Mouse (Mus musculus) midbrain, embryonic 15.5 days (tissue): ENCODE measurements around the gene Ccdc81. TPM values are rescaled to one million over a fixed set of nuclear protein-coding genes. Genes with fewer than 3 reads are reported as not detected.

Experiments used
- ATAC-seq: fragments of 200-750 bp; cut with Nextera tagmentation; replicated peaks from 2 replicates; pipeline ENCODE4 v1.8.0; 2017; ENCODE audit warnings: moderate TSS enrichment
- H3K27ac ChIP-seq: fragments of 300-500 bp; sonication (generic); 2 replicates; pipeline ENCODE4 v1.5.1; 2015; ENCODE audit warnings: mild to moderate bottlenecking, inconsistent platforms
- H3K27me3 ChIP-seq: fragments of 300-500 bp; sonication (generic); replicated peaks from 2 replicates; pipeline ENCODE4 v1.6.1; 2015; ENCODE audit warnings: inconsistent platforms
- H3K36me3 ChIP-seq: fragments of 300-500 bp; sonication (generic); replicated peaks from 2 replicates; pipeline ENCODE4 v1.6.1; 2015; ENCODE audit warnings: inconsistent platforms
- H3K4me1 ChIP-seq: fragments of 300-500 bp; sonication (generic); 2 replicates; pipeline ENCODE4 v1.6.1; 2015; ENCODE audit warnings: inconsistent platforms
- H3K4me2 ChIP-seq: fragments of 300-500 bp; sonication (generic); 2 replicates; pipeline ENCODE4 v1.6.1; 2015; ENCODE audit warnings: inconsistent platforms, mild to moderate bottlenecking, moderate library complexity
- H3K4me3 ChIP-seq: fragments of 300-500 bp; sonication (generic); 2 replicates; pipeline ENCODE4 v1.5.1; 2015; ENCODE audit warnings: mild to moderate bottlenecking, inconsistent platforms
- H3K9ac ChIP-seq: fragments of 300-500 bp; sonication (generic); 2 replicates; pipeline ENCODE4 v1.6.1; 2015; ENCODE audit warnings: mild to moderate bottlenecking, inconsistent platforms
- H3K9me3 ChIP-seq: fragments of 300-500 bp; sonication (generic); 2 replicates; pipeline ENCODE4 v1.6.1; 2016; ENCODE audit warnings: inconsistent platforms
- WGBS: fragments of 180-500 bp; shearing (Covaris S2); methylation state at CpG from one replicate; pipeline ENCODE4 v1.1.7; 2015; ENCODE audit warnings: mixed read lengths; 5-methylcytosine and 5-hydroxymethylcytosine counted together
- polyA plus RNA-seq: library from polyadenylated mRNA; unstranded; fragments of >200 nt; fragmentation: Nextera tagmentation; extraction: Ambion mirVana; gene quantifications from 2 replicates; pipeline ENCODE4 v1.2.1, GENCODE M21; 2015

Gene Ccdc81
- polyA plus RNA-seq, 1 experiment from 2014 or later, result 1.1 TPM

GRCm38 (mm10) chr7:89853131-89853530, 50.3 kb downstream of the Ccdc81 start:
- ATAC-seq, result no peak
- H3K9me3 ChIP-seq, result no peaks in the 10 kb centered on the region
- no peak overlapping the region for H3K4me3 ChIP-seq
- H3K4me1 ChIP-seq, result no peaks in the 10 kb centered on the region
- H3K27ac ChIP-seq, result no peak overlapping the region
- 75% methylated on average over 5 of the region's 5 CpGs for WGBS
- H3K36me3 ChIP-seq, result no peaks in the 10 kb centered on the region
- no peaks in the 10 kb centered on the region for H3K27me3 ChIP-seq
- H3K9ac ChIP-seq, result no peak overlapping the region
- H3K4me2 ChIP-seq, result no peak overlapping the region

- Histone ChIP-seq H3K9me3 (no peaks in the 10 kb centered on the region), H3K4me3 (no peak overlapping the region), H3K4me1 (no peaks in the 10 kb centered on the region), H3K36me3 (no peaks in the 10 kb centered on the region), H3K27me3 (no peaks in the 10 kb centered on the region), H3K9ac (no peak overlapping the region), H3K27ac (no peak overlapping the region), H3K4me2 (no peak overlapping the region)
- ATAC-seq, result no peak
- 80% methylated on average over 10 of the region's 10 CpGs for WGBS
These were observed 51.0 kb downstream of the Ccdc81 start for GRCm38 (mm10) chr7:89852158-89853095.

GRCm38 (mm10) chr7:89850510-89850909, 52.9 kb downstream of the Ccdc81 start:
- H3K9ac ChIP-seq, result no peak overlapping the region

DNA sequence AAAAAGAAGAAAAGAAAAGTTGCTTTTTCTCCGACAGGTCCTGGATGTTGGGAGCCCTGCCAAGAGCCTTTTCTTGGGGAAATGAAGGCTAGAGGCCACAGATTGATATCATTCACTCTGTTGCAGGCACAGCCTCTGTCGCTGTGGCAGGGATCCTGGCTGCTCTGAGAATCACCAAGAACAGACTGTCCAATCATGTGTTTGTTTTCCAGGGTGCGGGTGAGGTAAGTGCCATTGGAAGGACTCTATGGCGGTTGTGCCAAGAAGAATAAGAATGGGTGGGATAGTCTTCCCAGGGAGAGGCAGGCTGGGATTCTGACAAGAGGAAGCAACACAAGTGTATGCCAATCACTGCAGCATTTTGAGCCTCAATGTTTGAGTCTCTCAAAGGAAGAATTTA, 57.8 kb downstream of the Ccdc81 start:
- no peaks in the 10 kb centered on the region for H3K36me3 ChIP-seq
- WGBS, result 71% methylated on average over 4 of the region's 4 CpGs
- H3K27ac ChIP-seq, result no peak overlapping the region
- H3K4me2 ChIP-seq, result no peak overlapping the region
- H3K27me3 ChIP-seq, result no peaks in the 10 kb centered on the region
- no peaks in the 10 kb centered on the region for H3K4me1 ChIP-seq
- H3K9me3 ChIP-seq, result no peaks in the 10 kb centered on the region
- H3K4me3 ChIP-seq, result no peak overlapping the region
- H3K9ac ChIP-seq, result no peak overlapping the region
- no peak for ATAC-seq

More at GRCm38 (mm10) chr7:89850510-89850909, 52.9 kb downstream of the Ccdc81 start:
- no peaks in the 10 kb centered on the region for H3K27me3 ChIP-seq
- no peaks in the 10 kb centered on the region for H3K9me3 ChIP-seq
- no peaks in the 10 kb centered on the region for H3K36me3 ChIP-seq
- no peak overlapping the region for H3K4me2 ChIP-seq
- no peak overlapping the region for H3K27ac ChIP-seq
- no peaks in the 10 kb centered on the region for H3K4me1 ChIP-seq
- no peak overlapping the region for H3K4me3 ChIP-seq
- 81% methylated on average over 3 of the region's 3 CpGs for WGBS
- no peak for ATAC-seq

GRCm38 (mm10) chr7:89843533-89843932, 59.9 kb downstream of the Ccdc81 start:
- H3K4me1 ChIP-seq, result no peaks in the 10 kb centered on the region
- no peak overlapping the region for H3K4me3 ChIP-seq
- 41% methylated on average over 6 of the region's 6 CpGs for WGBS
- no peaks in the 10 kb centered on the region for H3K9me3 ChIP-seq
- no peak overlapping the region for H3K27ac ChIP-seq
- H3K4me2 ChIP-seq, result no peak overlapping the region
- H3K9ac ChIP-seq, result no peak overlapping the region
- no peaks in the 10 kb centered on the region for H3K36me3 ChIP-seq
- no peak for ATAC-seq
- no peaks in the 10 kb centered on the region for H3K27me3 ChIP-seq

DNA sequence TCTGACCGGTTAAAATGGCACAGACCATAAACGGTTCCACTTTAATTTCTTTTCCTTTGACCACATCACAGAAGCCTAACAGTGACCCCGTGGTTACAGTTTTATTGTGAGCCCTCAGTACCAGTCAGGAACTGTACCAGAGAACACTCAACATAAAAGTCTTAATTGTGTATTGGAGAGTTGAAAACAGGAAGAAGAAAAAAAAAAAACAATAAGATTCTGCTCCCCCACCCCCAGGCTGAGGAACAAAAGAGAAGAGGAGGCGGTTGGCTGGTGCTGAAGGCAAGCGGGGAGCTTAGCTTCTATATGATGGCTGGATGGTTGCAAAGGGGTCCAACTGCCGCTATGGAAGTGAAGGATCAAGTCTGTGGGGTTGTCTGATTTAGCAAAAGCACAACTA, 60.3 kb downstream of the Ccdc81 start:
- H3K9me3 ChIP-seq, result no peaks in the 10 kb centered on the region
- H3K4me3 ChIP-seq, result no peak overlapping the region
- H3K27me3 ChIP-seq, result no peaks in the 10 kb centered on the region
- H3K4me1 ChIP-seq, result no peaks in the 10 kb centered on the region
- no peaks in the 10 kb centered on the region for H3K36me3 ChIP-seq
- no peak overlapping the region for H3K4me2 ChIP-seq
- H3K27ac ChIP-seq, result no peak overlapping the region
- ATAC-seq, result no peak
- 57% methylated on average over 6 of the region's 6 CpGs for WGBS
- H3K9ac ChIP-seq, result no peak overlapping the region

- H3K9ac ChIP-seq, result no peak overlapping the region
- no peak overlapping the region for H3K4me3 ChIP-seq
- H3K27me3 ChIP-seq, result no peaks in the 10 kb centered on the region
- 90% methylated on average over 5 of the region's 5 CpGs for WGBS
- no peak overlapping the region for H3K27ac ChIP-seq
- no peak overlapping the region for H3K4me2 ChIP-seq
- H3K36me3 ChIP-seq, result no peaks in the 10 kb centered on the region
- H3K9me3 ChIP-seq, result no peaks in the 10 kb centered on the region
- ATAC-seq, result peak; percentile 4; the same call in 1 of the 2 replicates
- H3K4me1 ChIP-seq, result no peaks in the 10 kb centered on the region
These were observed 61.1 kb downstream of the Ccdc81 start for GRCm38 (mm10) chr7:89842404-89842715.

- no peaks in the 10 kb centered on the region for H3K9me3 ChIP-seq
- H3K36me3 ChIP-seq, result no peaks in the 10 kb centered on the region
- WGBS, result 36% methylated on average over 15 of the region's 15 CpGs
- H3K9ac ChIP-seq, result no peak overlapping the region
- H3K4me3 ChIP-seq, result no peak overlapping the region
- H3K4me1 ChIP-seq, result no peaks in the 10 kb centered on the region
- no peak overlapping the region for H3K27ac ChIP-seq
- peak; percentile 92 for ATAC-seq
- no peaks in the 10 kb centered on the region for H3K27me3 ChIP-seq
- H3K4me2 ChIP-seq, result no peak overlapping the region
These were observed 61.6 kb downstream of the Ccdc81 start for GRCm38 (mm10) chr7:89841670-89842403.

GRCm38 (mm10) chr7:89839721-89840120, 63.7 kb downstream of the Ccdc81 start:
- H3K27ac ChIP-seq, result no peak overlapping the region
- 83% methylated on average over 8 of the region's 8 CpGs for WGBS
- no peak overlapping the region for H3K9ac ChIP-seq
- no peaks in the 10 kb centered on the region for H3K9me3 ChIP-seq
- no peaks in the 10 kb centered on the region for H3K27me3 ChIP-seq
- H3K4me2 ChIP-seq, result no peak overlapping the region
- H3K4me3 ChIP-seq, result no peak overlapping the region
- no peak for ATAC-seq
- no peaks in the 10 kb centered on the region for H3K36me3 ChIP-seq
- H3K4me1 ChIP-seq, result no peaks in the 10 kb centered on the region

DNA sequence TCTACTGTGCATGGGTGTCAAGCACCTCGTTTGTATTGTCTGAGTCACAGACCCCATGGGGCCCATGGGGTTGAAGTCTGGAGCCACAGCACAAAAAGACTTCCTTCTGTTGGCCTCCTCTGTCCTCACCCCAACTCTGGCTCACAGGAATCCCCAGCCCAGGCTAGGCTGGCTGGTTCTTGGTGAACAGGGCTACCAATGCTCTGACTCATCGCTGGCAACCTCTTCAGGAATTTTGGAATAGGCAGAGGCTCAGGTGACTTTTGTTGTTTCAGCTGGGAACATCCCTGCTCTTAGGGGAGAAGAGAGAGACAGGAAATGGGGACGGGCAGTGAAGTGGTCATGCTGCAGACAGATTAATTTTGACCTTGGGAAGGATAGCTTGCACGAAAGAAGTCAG, 65.6 kb downstream of the Ccdc81 start:
- no peaks in the 10 kb centered on the region for H3K4me1 ChIP-seq
- 68% methylated on average over 4 of the region's 4 CpGs for WGBS
- no peak overlapping the region for H3K4me2 ChIP-seq
- H3K9ac ChIP-seq, result no peak overlapping the region
- H3K36me3 ChIP-seq, result no peaks in the 10 kb centered on the region
- H3K27me3 ChIP-seq, result no peaks in the 10 kb centered on the region
- H3K9me3 ChIP-seq, result no peaks in the 10 kb centered on the region
- no peak overlapping the region for H3K4me3 ChIP-seq
- no peak for ATAC-seq
- no peak overlapping the region for H3K27ac ChIP-seq

DNA sequence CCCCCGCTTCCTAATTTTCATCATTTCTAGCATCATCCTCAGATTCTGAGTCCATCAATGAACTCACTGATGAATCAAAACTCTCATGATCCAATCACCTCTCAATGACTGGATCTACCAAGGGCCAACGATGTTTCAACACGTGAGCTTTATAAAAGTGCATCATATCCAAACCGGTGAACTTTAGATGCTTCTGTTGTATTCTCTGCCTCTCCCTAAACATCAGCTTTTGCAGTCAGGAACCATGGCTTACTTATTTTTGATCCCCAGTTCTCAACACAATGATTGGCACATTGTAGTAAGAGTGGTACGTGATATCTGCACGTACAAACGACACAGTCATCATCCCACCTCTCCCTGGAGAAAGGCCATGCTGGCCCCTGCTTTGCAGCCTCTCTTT, 66.8 kb downstream of the Ccdc81 start:
- Histone ChIP-seq H3K9ac (no peak overlapping the region), H3K4me3 (no peak overlapping the region), H3K27me3 (no peaks in the 10 kb centered on the region), H3K27ac (no peak overlapping the region), H3K4me2 (no peak overlapping the region), H3K9me3 (no peaks in the 10 kb centered on the region), H3K36me3 (no peaks in the 10 kb centered on the region), H3K4me1 (no peaks in the 10 kb centered on the region)
- 96% methylated on average over 7 of the region's 7 CpGs for WGBS
- no peak for ATAC-seq

DNA sequence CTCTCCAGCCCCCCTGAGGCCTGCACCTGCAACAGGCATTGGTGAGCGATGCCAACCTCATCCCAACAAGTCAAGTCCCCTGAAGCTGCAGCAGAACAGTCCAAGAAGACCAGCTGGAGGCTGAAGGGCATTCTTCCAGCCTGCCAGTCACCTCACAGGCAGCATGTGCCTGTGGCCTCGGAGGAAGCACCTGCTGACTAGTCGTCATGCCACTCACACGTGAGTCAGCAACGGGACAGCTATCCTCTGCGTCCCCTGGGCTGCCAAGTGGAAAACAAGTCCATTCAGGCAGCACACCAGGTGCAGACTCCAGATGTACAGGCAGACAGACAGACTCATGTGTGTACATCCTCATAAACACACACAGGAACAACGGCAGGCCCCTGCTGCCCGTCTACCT, 67.9 kb downstream of the Ccdc81 start:
- no peak overlapping the region for H3K4me3 ChIP-seq
- ATAC-seq, result no peak
- no peak overlapping the region for H3K9ac ChIP-seq
- H3K27me3 ChIP-seq, result no peaks in the 10 kb centered on the region
- H3K36me3 ChIP-seq, result no peaks in the 10 kb centered on the region
- H3K4me2 ChIP-seq, result no peak overlapping the region
- no peak overlapping the region for H3K27ac ChIP-seq
- 78% methylated on average over 8 of the region's 8 CpGs for WGBS
- no peaks in the 10 kb centered on the region for H3K4me1 ChIP-seq
- H3K9me3 ChIP-seq, result no peaks in the 10 kb centered on the region

DNA sequence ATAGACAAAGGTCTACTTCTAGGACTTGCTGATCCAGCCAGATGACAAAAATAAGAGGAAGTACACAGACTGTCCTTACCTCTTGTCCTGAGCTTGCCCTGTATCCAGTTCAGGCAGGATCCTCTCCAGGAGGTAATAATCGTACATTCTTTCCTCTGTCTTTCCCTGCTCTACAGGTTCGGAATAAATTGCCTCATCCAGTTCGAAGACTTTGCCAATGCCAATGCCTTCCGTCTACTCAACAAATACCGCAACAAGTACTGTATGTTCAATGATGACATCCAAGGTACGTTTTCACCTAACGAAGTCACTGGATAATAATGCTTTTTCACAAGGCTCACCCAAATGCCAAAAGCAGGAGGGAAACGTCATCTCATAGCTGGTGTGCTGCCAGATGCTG, 69.9 kb downstream of the Ccdc81 start:
- H3K9ac ChIP-seq, result no peak overlapping the region
- ATAC-seq, result no peak
- 94% methylated on average over 8 of the region's 8 CpGs for WGBS
- no peaks in the 10 kb centered on the region for H3K4me1 ChIP-seq
- no peaks in the 10 kb centered on the region for H3K9me3 ChIP-seq
- H3K4me3 ChIP-seq, result no peak overlapping the region
- H3K36me3 ChIP-seq, result no peaks in the 10 kb centered on the region
- no peak overlapping the region for H3K27ac ChIP-seq
- H3K4me2 ChIP-seq, result no peak overlapping the region
- no peaks in the 10 kb centered on the region for H3K27me3 ChIP-seq
